Mouse (Mus musculus) thymus, postnatal 0 days (tissue): ENCODE data around the gene Shld2. TPM values are rescaled to one million over a fixed set of nuclear protein-coding genes. Genes with fewer than 3 reads are reported as not detected.

Experiments used
- polyA plus RNA-seq: library from polyadenylated mRNA; unstranded; fragments of >200 nt; fragmentation: Nextera tagmentation; extraction: Ambion mirVana; gene quantifications from 2 replicates; pipeline ENCODE4 v1.2.1, GENCODE M21; 2015

Gene Shld2
- polyA plus RNA-seq, 1 experiment from 2014 or later = 22.6 TPM

Other genes with a start within 250 kb of the Shld2 start
- 20.5 and 22.8 TPM in 2 replicates for gene Anxa8, start 224.5 kb downstream of the Shld2 start, polyA plus RNA-seq
- gene A630023A22Rik, start 207.7 kb downstream of the Shld2 start, polyA plus RNA-seq = 0.22 TPM in 1 of 2 replicates, not detected in the other
- gene Npy4r, start 158.0 kb downstream of the Shld2 start, polyA plus RNA-seq = 0.08 TPM in 1 of 2 replicates, not detected in the other
- 0.09 and 0.14 TPM in 2 replicates for gene Gprin2, start 108.8 kb downstream of the Shld2 start, polyA plus RNA-seq
- 0.22 and 0.38 TPM in 2 replicates for gene Syt15, start 90.9 kb downstream of the Shld2 start, polyA plus RNA-seq
- gene Glud1, start 234 bp upstream of the Shld2 start, polyA plus RNA-seq = 56.6 and 65.6 TPM in 2 replicates
- gene Fam25c, start 44.9 kb upstream of the Shld2 start, polyA plus RNA-seq = 2.7 and 4.5 TPM in 2 replicates
- 7.8 and 8.4 TPM in 2 replicates for gene Sncg, start 64.3 kb upstream of the Shld2 start, polyA plus RNA-seq
- gene Mmrn2, start 65.0 kb upstream of the Shld2 start, polyA plus RNA-seq = 2.9 and 3.3 TPM in 2 replicates
- 8.2 and 8.3 TPM in 2 replicates for gene Bmpr1a, start 192.8 kb upstream of the Shld2 start, polyA plus RNA-seq
- not detected in 2 replicates for gene 9230112D13Rik, start 212.3 kb upstream of the Shld2 start, polyA plus RNA-seq